Mouse (Mus musculus) 3T3-L1 (cell line): ENCODE data around the gene Plxna4.

ENCODE experiments used
- DNase-seq: peaks from one replicate; pipeline ENCODE4 v3.0.0-alpha.2; 2015; ENCODE audit warnings: low read depth, low spot score

The Plxna4 gene

GRCm38 (mm10) chr6:32588056-32588671 is at the start of gene Plxna4:
TSS of gene Plxna4 (minus strand) at chr6:32588192.
- no peak for DNase-seq

- no peak for DNase-seq
Observed at GRCm38 (mm10) chr6:32637568-32638183, 49.7 kb upstream of the Plxna4 start.

DNA sequence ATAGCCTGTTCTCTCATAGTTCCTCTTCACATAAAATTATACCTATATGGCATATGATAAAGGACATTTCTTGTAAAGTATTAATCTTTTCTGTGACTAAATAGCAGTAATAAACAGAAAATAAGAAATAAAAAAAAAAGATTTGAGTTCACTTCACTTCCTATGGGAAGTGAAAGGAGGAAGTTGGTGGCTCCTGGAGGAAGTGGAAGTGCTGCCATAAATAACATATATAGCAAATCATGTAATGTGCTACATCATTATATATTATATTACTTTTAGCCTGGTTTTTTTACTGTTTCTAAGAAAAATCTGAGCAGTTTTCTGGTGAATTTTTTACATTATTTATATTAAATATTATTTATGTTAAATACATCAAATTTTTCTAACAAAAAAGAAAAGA is 22.7 kb upstream of the Plxna4 start:
- DNase-seq = no peak

GRCm38 (mm10) chr6:32606787-32607186 is 18.8 kb upstream of the Plxna4 start:
- DNase-seq = no peak

DNA sequence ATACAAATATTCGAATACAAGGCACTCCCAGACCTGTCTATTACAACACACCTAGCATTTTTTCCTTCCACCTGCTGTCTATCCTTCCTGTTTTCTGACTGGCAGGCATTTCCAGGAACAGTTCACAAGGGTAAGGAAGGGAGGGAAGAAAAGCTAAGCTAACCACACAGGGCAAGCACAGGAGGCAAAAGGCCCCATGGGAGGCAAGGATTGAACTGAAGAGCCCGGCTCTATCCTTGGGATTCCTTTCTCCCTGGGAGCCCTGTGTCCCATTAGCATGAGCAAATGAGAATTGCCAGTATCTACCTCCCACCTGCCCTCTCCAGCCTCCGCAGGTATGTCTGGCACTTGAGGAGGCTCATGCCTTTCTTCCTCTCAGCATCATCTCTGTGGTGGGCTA is 17.6 kb upstream of the Plxna4 start:
- DNase-seq = no peak

DNA sequence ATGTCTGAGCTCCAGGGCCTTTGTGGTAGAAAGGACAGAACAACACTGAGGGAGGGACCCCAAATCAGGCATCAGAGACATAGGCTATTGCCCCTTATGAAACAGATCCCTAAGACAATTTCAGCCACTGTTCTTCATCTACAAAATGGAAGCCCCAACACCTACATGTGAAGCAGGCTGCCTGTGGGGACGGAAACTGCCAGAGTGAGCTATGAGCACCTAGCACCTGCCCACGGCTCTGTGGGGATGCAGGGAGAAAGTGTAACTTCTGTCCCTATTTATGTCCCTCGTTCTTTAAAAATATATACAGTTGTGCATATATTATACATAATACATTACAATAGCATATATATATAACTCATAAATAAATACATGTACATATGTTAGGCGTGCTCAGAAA is 16.9 kb upstream of the Plxna4 start:
- DNase-seq = no peak

DNA sequence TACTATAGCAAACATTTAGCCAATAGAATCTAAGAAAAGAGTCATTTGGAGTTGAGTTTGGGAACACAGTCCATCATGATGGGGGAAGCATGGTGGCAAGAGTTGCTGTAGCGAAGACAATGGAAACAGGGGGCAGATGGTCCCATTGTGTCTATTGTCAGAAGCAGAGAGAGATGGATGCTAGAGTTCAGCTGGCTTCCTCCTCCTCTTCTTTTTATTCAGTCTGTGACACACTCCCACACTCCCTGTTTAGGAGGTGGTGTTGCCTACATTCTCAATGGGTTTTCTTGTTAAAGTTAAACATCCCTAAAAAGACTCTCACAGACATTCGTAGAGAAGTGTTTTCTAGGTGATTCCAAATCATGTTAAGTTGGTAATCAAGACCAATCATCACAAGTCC is 14.1 kb upstream of the Plxna4 start:
- DNase-seq = no peak

- no peak for DNase-seq
Observed at GRCm38 (mm10) chr6:32601306-32601705, 13.3 kb upstream of the Plxna4 start.

DNA sequence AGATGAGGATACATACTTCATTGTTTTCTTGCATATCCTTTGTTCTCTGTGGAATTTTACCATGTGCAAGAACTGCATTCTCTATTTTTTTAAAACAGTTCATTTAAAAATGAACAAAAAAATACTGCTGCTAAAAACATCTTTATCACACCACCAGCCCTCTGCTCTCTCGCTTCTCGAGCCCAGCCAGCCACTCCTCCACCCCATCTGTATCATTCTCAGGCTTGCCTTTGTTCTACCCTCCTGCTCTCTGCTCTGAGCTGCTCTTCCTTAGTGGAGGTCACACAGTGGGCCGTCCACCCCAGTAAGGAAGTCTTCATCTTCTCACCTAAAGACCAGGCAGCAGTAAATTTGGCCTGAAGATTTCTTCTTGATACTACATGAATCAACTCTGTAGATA is 7.6 kb upstream of the Plxna4 start:
- no peak for DNase-seq

- DNase-seq = peak; percentile 87
Observed at GRCm38 (mm10) chr6:32590979-32591758, 3.2 kb upstream of the Plxna4 start.

DNA sequence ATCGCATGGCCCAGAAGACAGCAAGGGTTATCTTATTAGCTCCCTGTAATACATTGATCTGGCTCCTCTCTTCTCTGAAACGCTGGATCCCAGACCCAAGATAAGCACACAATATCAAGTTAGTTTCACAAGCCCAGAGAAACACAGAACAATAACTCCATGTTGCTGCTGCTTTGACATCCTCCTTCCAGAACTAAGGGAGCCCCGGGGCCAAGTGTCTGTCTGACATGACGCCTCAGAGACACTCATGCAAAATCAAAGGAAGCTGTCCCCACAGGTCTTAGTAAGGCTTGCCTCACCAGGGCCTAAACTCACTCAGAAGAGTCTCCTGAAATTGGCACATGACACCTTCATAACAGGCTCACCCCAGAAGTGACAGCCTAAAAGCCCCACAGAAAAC is 1.6 kb upstream of the Plxna4 start:
- no peak for DNase-seq

- DNase-seq = no peak
Observed at GRCm38 (mm10) chr6:32587136-32588009, 619 bp downstream of the Plxna4 start.

DNA sequence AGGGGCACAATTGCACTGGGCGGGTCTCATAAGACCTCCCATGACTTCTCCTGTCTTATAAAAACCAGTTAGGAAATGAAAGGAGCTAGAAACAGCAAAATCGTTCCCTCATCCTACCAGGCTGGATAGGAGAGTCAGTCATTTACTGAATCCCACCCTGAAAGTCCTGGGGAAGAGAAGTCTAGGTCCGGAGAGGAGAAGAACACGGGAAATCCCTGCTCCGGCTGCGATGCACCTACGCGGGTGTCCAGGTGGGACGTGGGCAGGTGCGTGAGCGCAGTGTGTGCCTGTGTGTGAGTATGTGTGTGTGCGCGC is 1.2 kb downstream of the Plxna4 start:
- no peak for DNase-seq

GRCm38 (mm10) chr6:32586390-32586789 is 1.6 kb downstream of the Plxna4 start:
- DNase-seq = no peak

GRCm38 (mm10) chr6:32585211-32585610 is 2.8 kb downstream of the Plxna4 start:
- DNase-seq = no peak

- no peak for DNase-seq
Observed at GRCm38 (mm10) chr6:32584243-32584880, 3.6 kb downstream of the Plxna4 start.

DNA sequence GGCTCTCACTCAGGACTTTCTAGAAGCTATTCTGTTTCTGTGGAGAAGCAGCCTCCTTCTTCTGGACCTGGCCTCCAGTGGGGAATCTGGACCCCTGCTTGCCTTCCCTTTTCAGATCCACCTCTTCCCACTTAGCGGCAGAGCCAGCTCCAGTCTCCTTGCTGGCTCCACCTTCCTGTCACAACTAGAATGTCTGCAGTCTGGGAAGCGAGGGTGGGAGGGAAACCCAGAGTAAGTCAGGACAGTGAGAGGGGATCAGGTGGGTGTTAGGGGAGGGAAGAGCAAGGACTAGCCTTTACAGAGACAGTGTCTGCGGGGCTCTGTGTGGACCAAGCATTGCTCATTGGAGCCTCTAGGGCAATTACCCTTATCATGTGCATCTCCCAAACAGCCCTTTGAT is 4.4 kb downstream of the Plxna4 start:
- no peak for DNase-seq

GRCm38 (mm10) chr6:32571485-32571884 is 16.5 kb downstream of the Plxna4 start:
- DNase-seq = no peak

DNA sequence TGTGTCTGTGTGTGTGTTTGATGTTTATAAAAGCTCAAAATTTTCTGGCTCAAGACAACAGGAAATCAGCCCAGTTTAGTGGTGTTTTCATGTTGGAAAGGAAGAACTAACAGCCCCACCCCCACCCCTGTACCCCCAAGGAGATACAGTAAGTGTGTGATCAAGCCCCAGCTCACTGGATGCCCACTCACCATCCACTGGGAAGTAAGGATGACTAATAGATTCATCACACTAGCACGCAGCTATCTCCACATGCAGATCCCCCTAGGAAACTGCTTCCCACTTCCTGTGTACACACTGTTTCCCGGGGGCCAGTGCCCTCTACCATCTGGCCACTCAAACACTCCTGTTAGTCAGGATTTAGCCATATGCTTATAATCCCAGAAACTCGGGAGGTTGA is 17.5 kb downstream of the Plxna4 start:
- peak; percentile 69 for DNase-seq

DNA sequence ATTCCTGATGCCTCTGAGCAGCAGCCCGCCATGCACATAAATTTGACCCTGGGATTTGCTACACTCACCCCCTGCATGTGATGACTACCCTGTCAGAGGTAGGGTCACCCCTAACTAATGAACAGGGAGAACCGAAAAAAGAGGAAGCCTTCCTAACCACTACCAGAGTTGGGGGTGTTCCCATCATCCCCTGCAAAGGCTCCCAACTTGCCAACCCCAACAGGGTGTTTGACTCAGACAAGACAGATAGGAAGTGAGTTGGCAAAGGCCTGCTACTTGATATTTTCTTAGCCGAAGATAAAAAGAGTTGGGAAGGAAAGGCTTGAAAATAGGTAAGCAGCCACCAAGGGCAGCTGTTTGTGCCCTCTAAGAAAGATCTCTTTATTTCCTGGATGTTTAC is 18.1 kb downstream of the Plxna4 start:
- no peak for DNase-seq

DNA sequence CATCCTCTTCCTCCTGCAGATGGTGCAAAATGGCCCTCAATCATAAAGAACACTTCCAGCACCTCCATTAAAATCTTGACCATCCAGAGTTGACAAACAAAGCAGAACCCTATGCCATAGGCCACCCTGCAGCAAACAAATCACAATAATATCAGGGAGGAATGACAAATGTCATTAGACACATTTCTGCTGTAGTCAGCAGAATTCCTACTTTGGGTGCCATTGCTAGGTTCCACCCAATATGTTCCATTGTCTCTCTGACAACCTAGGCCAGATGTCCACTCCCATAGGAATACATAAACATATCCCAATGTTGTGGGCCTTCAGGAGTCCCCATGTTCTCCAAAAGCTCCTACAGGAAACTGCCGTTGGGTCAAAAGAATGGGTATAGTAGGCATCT is 41.1 kb downstream of the Plxna4 start:
- no peak for DNase-seq

- no peak for DNase-seq
Observed at GRCm38 (mm10) chr6:32544021-32544420, 44.0 kb downstream of the Plxna4 start.
